Mouse (Mus musculus) cerebellum, adult 9-10 months (tissue): ENCODE measurements at regions not wholly inside any gene's neighbourhood (a gene's known extent, or its start where the extent isn't known, plus 50 kb on each side); places are given as distances from the start of the nearest gene placed in this dataset.

ENCODE experiments used
- DNase-seq: peaks from one replicate; pipeline ENCODE4 v3.0.0; 2022

GRCm38 (mm10) chr17:82731561-82731960, 483.5 kb upstream of the Pkdcc start:
- DNase-seq, result peak; percentile 8

DNA sequence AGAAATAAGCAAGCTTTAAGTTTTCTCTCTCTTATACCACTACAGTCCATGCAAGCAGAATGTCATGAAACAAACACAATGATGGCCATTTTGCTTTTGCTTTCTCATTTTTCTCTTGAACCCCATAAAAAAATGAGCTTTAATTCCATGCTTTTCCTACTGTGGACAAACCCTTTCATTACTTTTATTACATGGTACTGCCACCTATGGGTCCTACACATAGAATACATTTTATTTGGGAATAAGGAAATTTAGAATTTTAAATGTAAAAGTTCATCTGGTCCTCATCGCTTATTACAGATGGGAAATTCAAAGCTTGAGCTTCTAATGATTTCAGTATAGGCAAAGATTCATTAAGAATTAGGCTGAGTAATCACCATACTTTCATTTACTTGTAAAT, 472.6 kb upstream of the Pkdcc start:
- no peak for DNase-seq

- DNase-seq, result no peak
Observed at GRCm38 (mm10) chr17:82757400-82757799, 457.7 kb upstream of the Pkdcc start.

DNA sequence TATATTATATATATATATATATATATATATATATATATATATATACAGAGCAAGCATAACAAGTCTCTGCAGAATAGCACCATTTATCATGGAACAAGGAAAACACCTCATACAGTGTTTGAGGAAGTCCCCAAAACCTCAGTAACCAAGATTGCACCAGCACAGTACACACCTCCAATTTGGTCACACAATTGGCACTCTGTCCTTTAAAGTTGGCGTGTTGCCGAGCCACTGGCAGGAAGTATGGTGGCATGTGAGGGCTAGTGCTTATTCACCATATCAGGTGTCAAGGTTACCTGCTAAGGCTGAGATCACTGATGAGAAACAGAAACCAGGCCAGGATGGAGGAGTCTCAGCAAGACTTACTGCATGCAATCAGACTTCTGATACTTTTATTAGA, 436.0 kb upstream of the Pkdcc start:
- DNase-seq, result no peak

DNA sequence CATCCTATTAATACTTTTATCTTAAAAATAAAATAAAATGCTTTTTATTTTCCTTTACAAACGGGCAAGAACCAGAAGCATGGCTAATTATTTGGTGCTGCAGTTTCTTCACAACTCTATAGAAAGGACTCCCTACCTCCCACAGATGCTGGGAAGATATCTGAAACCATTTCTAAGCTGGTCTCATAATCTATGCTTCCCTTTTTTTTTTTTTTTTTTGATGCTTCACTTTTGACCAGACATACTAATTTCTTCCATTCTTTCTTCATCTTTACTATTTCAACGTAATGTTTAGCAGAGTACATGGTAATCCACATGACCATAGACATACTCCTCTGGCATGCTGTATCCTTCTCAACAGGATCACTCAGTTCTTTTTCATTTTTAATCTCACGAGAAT, 393.0 kb upstream of the Pkdcc start:
- no peak for DNase-seq

DNA sequence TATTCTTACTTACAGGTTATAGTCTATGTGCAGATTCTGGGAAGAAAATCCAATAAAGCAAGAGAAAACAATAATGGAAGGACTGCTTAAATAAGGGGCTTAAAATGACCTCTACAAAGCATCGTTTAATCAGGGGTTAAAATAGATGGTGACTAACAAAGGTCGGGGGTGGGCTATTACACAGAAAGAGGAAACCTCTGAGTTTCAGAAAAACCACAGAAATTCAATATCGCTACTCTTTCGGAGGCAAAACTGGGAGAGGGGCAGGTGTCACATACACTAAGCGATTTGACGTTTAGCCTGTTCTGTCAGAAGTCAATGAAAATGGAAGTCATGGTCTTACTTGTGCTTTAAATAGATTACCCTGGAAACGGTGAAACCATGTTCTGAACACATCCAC, 391.0 kb upstream of the Pkdcc start:
- DNase-seq, result no peak

GRCm38 (mm10) chr17:82824619-82825018, 390.5 kb upstream of the Pkdcc start:
- no peak for DNase-seq

GRCm38 (mm10) chr17:82827170-82827569, 387.9 kb upstream of the Pkdcc start:
- DNase-seq, result no peak

DNA sequence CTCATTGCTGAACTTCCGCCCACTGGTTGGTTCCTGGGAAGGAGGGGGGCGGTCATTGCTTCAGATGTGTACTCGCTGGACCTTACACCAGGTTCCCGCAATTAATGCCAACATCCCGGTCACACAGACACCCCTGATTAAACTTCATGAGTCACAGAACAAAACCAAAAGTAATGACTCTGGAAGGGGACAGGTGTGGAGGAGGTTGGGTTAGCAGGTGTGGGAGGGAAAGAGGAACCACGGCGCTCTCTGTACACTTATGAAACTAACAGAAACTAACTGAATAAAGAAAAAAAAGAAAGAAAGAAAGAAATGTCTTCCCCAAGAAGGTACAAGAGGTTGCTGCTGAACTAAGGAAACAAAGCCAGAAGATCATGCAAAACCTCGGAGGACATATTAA, 387.3 kb upstream of the Pkdcc start:
- no peak for DNase-seq

DNA sequence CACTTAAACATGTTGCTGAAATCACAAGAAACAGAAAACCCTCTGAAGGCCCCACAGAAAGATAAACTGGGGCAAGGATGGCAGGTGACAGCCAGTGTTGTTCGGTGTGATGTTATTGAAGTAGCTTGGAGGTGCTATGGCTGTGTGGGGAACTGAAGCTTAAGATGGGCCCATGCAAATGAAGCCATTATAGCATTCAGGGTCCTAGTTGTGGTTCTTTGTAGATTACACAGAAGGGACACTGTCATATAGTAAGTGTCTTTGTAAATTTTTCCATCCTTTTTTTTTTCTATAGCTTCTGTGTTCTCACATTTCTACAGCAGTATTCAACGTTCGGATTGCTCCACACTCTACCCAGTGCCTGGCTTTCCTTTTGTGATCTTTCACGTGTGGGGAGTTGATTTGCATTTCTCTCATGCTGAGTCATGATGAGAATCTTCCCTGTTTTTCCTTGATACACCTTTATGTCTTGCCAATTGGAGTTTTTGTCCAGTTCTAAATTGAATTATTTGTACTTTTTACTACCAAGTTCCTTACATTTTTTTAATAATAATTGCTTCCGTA, 386.6 kb upstream of the Pkdcc start:
- DNase-seq, result no peak

- no peak for DNase-seq
Observed at GRCm38 (mm10) chr17:82829415-82829814, 385.7 kb upstream of the Pkdcc start.

DNA sequence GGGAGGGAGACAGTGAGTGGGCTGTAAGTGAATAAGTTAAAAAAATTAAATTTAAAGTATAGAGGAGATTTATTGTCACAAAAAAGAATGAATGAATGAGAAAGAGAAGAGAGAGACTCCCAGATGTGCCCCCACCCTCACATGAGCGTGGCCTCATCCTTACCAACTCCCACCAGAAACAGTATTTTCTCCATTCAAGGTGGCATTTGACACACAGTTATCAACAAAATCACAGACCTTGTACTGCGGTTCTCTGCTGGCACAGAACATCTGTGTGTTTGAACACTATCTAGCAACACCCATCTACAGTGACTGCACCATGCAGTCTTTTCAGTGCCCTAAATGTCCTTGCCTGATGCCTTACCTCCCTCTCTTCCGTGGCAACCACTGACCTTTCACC, 380.9 kb upstream of the Pkdcc start:
- DNase-seq, result no peak

- DNase-seq, result no peak
Observed at GRCm38 (mm10) chr17:82836115-82836514, 379.0 kb upstream of the Pkdcc start.

DNA sequence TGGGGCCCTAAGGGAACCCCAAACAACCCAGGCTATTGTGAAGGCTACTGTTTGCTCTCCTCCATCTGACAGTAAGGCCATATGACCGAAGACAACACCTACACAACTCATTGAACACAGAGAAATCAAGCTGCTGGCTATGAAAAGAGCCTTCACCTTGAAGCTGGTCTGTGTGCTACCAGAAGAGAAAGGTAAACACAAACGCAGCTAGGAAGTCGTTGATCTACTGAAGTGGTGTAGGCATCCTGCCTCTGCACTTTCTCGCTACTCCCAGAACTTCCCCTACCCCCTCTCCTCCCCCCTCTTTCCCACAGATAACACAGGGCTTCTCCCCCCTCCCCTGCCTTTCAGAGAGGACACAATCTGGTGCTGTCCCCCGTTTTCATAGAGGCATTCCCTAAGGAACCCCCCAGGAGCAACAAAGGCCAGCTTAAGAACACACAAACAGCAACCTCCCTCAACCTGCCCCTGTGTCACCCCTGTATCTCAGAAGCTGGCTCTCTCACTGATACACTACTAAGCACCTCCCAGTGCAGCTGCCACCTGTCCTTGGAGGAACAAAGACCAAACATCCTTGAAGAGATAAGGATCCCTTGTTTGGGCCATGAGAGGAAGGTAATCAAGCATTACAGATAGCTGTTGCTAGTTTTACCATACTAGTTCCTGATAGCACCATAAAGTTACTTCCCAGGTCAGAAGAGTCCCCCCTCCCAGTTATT, 368.2 kb upstream of the Pkdcc start:
- DNase-seq, result no peak

- DNase-seq, result peak; percentile 36
Observed at GRCm38 (mm10) chr17:82857199-82858147, 357.6 kb upstream of the Pkdcc start.

DNA sequence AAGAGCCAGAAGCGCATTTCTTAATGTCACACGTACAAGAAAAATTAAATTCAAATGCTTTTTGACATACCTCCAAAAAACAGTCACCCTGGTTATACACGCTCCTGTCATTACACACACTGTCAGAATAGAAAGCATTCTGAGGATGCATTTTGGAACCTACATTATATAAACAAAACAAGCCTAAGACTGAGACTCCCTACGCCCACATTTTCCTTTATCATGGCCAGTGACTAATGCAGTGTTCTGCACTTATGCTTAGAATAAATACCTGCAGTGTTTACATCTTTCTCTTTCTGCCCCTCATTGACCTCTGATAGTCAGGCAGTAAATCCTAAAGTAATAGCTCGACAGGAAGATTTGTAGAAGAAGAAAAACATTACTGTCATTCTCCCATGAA, 354.7 kb upstream of the Pkdcc start:
- DNase-seq, result no peak

DNA sequence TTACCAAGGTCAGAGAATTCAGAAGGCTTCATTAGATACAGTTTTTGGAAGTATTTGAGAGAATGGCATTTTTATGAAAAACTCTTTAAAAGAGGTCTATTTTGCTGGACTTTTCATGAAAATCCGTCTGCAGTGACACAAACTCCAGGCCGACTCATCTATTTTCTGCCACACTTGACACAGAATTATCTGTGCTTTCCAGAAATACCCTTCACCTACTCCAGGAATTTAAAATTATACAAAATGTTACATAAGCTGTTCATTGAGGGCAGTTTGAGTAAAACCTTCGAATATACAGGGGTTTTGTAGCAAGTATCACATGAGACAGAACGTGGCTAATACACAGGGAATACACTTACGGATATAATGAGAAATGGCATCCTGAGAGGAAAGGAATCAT, 354.1 kb upstream of the Pkdcc start:
- DNase-seq, result no peak

DNA sequence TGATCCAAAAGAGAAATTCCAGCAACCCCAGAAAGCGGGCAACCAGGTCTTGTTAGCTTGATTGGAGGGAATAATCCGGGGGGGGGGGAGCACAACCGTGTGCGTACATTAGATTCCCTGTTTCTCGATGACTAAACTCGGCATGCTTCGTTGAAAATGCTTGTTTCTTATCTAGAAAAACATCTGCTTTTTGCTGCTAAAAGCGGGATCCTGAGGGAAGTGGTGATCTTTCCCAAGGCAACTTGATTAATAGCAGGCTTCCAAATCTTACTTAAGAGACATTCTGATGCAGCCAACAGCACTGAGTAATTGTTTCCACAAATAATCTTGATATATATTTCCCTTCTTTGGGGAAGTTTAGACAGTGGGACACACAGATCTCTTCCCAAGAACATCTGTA, 338.0 kb upstream of the Pkdcc start:
- DNase-seq, result no peak

DNA sequence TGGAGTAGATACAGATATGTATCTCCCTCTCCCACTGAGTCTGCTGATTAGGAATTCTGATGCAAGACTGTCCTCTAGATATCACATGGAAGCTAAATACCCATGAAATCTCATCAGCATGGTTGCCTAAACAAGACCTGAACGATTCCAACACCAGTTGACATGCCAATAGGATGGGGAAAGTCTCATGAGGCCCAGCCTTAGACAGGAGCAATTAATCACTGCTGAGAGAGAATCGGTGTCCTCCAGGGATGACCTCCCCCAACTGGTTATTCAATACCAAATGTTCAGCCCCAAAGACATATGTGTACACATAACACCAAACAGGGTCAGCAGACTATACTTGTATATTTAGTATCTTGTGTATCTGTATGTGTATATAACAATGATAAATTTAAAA, 314.5 kb upstream of the Pkdcc start:
- no peak for DNase-seq

DNA sequence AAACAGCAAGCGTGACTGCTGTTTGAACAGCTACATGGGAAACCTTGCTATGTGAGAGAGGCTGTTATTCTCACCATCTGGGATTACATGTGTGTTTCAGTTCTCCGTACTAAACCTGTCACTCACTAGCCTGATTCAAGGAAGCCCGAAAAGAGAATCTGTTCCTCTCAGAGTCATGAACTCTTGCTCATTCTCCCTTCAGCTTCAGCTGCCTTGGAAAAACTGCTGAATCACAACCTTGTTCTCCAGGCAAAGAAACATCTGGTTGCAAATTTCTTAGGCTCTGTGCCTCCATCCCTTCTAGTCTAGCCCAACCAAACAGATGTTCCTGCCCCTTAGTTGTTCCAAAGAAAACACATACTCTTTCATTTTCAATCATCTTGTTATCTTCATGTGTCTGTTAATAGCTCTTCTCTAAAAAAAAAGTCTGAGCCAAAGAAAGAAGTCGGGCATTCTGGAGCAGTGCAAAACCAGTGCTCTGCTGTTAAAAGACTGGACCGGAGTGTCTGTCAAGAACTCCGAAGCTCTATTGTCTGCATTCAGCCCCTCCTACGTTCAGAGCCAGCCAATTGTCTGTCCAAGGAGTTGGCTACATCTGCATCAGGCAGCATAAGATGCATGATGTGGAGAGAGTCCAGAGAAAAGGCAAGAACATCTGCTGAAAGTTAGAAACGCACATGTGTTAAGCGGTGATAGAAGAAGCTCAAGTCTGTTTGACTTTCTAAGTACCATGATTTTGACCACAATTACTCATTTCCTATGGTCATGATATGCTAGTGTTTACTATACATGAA, 313.8 kb upstream of the Pkdcc start:
- DNase-seq, result no peak

GRCm38 (mm10) chr17:82904961-82905360, 310.1 kb upstream of the Pkdcc start:
- DNase-seq, result no peak

GRCm38 (mm10) chr17:82905483-82905882, 309.6 kb upstream of the Pkdcc start:
- no peak for DNase-seq

DNA sequence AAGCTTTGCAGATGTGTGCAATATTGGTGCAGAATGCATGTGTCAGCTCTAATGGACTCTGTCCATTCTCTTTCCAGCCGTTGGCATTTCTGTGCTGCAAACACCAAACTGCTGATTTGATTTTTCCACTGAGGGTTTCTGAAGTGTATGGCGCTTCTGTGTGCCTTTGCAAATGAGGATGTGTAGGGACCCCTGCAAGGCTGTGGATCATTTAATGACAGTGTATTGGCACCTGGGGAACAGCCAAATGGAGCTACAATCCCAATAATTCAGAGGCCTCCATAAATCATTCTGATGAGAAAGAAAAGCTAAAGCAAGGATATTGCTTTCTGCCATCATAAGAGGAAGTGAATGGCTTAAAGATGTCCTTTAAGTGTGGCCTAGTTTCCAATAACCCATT, 305.9 kb upstream of the Pkdcc start:
- DNase-seq, result no peak
